Mouse (Mus musculus): ENCODE results near the gene 5730522E02Rik. TPM values are rescaled to one million over a fixed set of nuclear protein-coding genes. Genes with fewer than 3 reads are reported as not detected.

5730522E02Rik gene
- polyA plus RNA-seq, 1 experiment = 0.29 TPM

GRCm38 (mm10) chr11:26129054-26129453 is 81.5 kb downstream of the 5730522E02Rik start:
- Histone ChIP-seq H3K27ac (ENCODE audit: insufficient read depth, low read length) (no peak overlapping the region), H3K4me1 (ENCODE audit: control insufficient read depth, insufficient read depth, insufficient read length) (no peaks in the 10 kb centered on the region)
- 27% methylated on average over 2 of the region's 2 CpGs for WGBS

DNA sequence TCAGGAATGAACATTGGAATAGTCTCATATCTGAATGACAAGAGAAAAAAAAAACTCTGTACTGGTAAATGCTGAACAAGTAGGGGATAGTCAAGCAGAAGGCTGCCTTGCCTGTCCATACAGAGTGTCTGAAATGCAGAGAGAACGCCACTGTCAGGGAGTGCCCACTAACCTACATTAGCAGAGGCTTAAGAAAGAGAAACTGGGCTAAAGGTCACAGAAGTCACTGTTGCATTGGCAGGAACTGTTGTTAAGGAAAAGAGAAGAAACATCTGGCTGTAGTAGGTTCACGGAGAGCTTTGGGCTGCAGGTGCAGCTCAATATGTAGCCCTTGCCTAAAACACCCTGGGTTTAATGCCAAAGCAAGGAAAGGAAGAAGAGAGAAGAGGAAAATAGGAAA is 82.2 kb downstream of the 5730522E02Rik start:
- H3K27ac ChIP-seq (ENCODE audit: insufficient read depth, low read length) = no peak overlapping the region
- WGBS = 10% methylated on average over 2 of the region's 2 CpGs

More at GRCm38 (mm10) chr11:26129054-26129453, 81.5 kb downstream of the 5730522E02Rik start:
- Histone ChIP-seq H3K36me3 (ENCODE audit: control insufficient read depth, insufficient read depth, low read length) (no peaks in the 10 kb centered on the region), H3K4me3 (ENCODE audit: extremely low read depth, insufficient read depth, insufficient read length) (no peak overlapping the region), H3K27me3 (ENCODE audit: control insufficient read depth, insufficient read depth, low read length) (no peaks in the 10 kb centered on the region)
- TF ChIP-seq POLR2A (IDR thresholded peaks at IDR 0.05; ENCODE audit: low read depth, low read length) (no peak), CTCF (IDR thresholded peaks at IDR 0.05; ENCODE audit: extremely low read depth, insufficient read depth, insufficient read length, insufficient replicate concordance) (no peak)
- no peak for DNase-seq (ENCODE audit: low read depth in 1 of 2, low spot score in 2 of 2)

DNA sequence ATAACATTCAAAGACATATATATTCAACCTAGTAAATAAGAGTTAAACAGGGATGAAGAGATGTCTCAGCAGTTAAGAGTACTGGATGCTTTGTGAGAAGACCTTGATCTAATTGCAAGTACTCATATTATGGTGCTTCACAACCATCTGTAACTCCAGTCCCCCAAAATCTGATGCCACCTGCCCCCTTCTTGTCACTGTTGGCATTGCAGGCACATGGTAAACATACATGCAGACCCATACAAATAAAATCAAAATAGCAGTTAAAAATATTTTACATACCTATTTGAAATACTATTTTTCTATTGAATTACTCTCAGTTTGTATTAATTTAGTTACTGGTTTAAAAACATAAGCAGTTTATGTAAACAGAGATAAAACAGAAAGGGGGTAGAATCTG is 84.6 kb downstream of the 5730522E02Rik start:
- TF ChIP-seq CTCF (IDR thresholded peaks at IDR 0.05; ENCODE audit: extremely low read depth, insufficient read depth, insufficient read length, insufficient replicate concordance) (no peak), POLR2A (IDR thresholded peaks at IDR 0.05; ENCODE audit: low read depth, low read length) (no peak)

More for the DNA sequence above, 82.2 kb downstream of the 5730522E02Rik start:
- DNase-seq (ENCODE audit: low read depth in 1 of 2, low spot score in 2 of 2) = no peak
- H3K4me1 ChIP-seq (ENCODE audit: control insufficient read depth, insufficient read depth, insufficient read length) = no peaks in the 10 kb centered on the region
- no peaks in the 10 kb centered on the region for H3K27me3 ChIP-seq (ENCODE audit: control insufficient read depth, insufficient read depth, low read length)
- H3K36me3 ChIP-seq (ENCODE audit: control insufficient read depth, insufficient read depth, low read length) = no peaks in the 10 kb centered on the region
- no peak overlapping the region for H3K4me3 ChIP-seq (ENCODE audit: extremely low read depth, insufficient read depth, insufficient read length)
- no peak for TF ChIP-seq POLR2A (IDR thresholded peaks at IDR 0.05; ENCODE audit: low read depth, low read length)
- no peak for TF ChIP-seq CTCF (IDR thresholded peaks at IDR 0.05; ENCODE audit: extremely low read depth, insufficient read depth, insufficient read length, insufficient replicate concordance)

DNA sequence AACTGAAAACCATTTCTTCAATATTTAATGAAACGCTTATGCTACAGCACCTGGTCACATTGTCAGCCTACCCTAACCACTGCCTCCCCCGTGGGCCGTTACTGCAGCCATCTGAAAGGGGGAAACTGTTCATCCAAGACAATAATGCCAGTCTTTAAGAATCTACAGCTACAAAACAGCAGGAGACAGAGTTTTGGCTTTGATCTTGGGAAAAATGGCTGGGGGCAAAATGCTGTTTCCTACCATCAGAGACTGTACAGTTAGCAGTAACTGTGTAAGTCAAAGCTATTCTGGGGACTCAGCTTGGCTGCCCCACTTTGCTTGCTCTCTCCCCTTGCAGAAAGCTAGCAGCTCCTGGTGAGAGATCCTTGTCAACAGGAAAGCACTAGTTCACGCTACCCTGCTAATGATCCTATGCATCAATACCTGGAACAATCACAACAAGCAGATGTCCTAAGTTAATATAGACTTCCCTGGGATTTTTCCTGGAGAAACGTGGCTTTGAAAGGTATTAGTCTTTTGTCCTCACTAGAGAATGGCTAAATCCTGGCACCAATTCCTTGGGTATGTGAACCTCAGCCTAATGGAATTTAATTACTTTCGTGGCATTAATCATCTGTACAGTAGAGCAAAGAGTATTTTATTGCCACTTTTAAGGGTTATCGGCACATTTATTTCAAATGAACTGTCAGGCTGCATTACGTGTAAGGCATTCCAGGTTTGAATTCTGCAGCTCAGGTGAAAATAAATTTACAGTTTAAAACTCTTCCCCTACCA is 89.6 kb downstream of the 5730522E02Rik start:
- H3K4me1 ChIP-seq (ENCODE audit: control insufficient read depth, insufficient read depth, insufficient read length) = no peaks in the 10 kb centered on the region
- H3K36me3 ChIP-seq (ENCODE audit: control insufficient read depth, insufficient read depth, low read length) = no peaks in the 10 kb centered on the region
- H3K27ac ChIP-seq (ENCODE audit: insufficient read depth, low read length) = no peak overlapping the region
- TF ChIP-seq CTCF (IDR thresholded peaks at IDR 0.05; ENCODE audit: extremely low read depth, insufficient read depth, insufficient read length, insufficient replicate concordance) (no peak), POLR2A (IDR thresholded peaks at IDR 0.05; ENCODE audit: low read depth, low read length) (no peak)
- no peak overlapping the region for H3K4me3 ChIP-seq (ENCODE audit: extremely low read depth, insufficient read depth, insufficient read length)
- no peaks in the 10 kb centered on the region for H3K27me3 ChIP-seq (ENCODE audit: control insufficient read depth, insufficient read depth, low read length)
- WGBS = 81% methylated on average over 8 of the region's 8 CpGs
- no peak for DNase-seq (ENCODE audit: low read depth in 1 of 2, low spot score in 2 of 2)

More for the DNA sequence above, 84.6 kb downstream of the 5730522E02Rik start:
- no peak overlapping the region for H3K27ac ChIP-seq (ENCODE audit: insufficient read depth, low read length)
- DNase-seq (ENCODE audit: low read depth in 1 of 2, low spot score in 2 of 2) = no peak
- no peaks in the 10 kb centered on the region for H3K4me1 ChIP-seq (ENCODE audit: control insufficient read depth, insufficient read depth, insufficient read length)
- H3K4me3 ChIP-seq (ENCODE audit: extremely low read depth, insufficient read depth, insufficient read length) = no peak overlapping the region
- H3K27me3 ChIP-seq (ENCODE audit: control insufficient read depth, insufficient read depth, low read length) = no peaks in the 10 kb centered on the region
- H3K36me3 ChIP-seq (ENCODE audit: control insufficient read depth, insufficient read depth, low read length) = no peaks in the 10 kb centered on the region

DNA sequence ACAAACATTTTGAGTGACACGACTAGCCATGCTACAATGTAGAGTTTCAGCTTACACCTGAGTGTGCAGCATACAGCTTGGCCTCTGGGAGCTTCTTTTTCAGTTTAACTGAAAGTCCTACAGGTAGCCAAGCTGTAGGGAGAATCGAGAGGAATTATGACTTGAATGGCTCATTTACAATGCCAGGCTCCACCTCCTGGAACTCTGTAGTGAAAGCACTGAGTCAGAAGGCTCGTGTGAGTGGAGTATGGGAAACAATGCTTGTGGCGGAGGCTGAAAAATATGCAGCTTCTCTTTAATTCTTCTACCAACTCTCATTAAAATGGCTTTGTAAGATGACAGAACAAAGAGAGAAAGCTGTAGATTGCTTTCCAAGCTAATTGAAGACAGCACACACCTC is 92.9 kb downstream of the 5730522E02Rik start:
- TF ChIP-seq CTCF (IDR thresholded peaks at IDR 0.05; ENCODE audit: extremely low read depth, insufficient read depth, insufficient read length, insufficient replicate concordance) = no peak
- no peak for TF ChIP-seq POLR2A (IDR thresholded peaks at IDR 0.05; ENCODE audit: low read depth, low read length)
- no peak for DNase-seq (ENCODE audit: low read depth in 1 of 2, low spot score in 2 of 2)
- WGBS = 76% methylated on average over 4 of the region's 4 CpGs
- no peaks in the 10 kb centered on the region for H3K4me1 ChIP-seq (ENCODE audit: control insufficient read depth, insufficient read depth, insufficient read length)
- H3K27ac ChIP-seq (ENCODE audit: insufficient read depth, low read length) = no peak overlapping the region
- no peaks in the 10 kb centered on the region for H3K27me3 ChIP-seq (ENCODE audit: control insufficient read depth, insufficient read depth, low read length)
- H3K36me3 ChIP-seq (ENCODE audit: control insufficient read depth, insufficient read depth, low read length) = no peaks in the 10 kb centered on the region
- no peak overlapping the region for H3K4me3 ChIP-seq (ENCODE audit: extremely low read depth, insufficient read depth, insufficient read length)

GRCm38 (mm10) chr11:26112206-26112605 is 98.4 kb downstream of the 5730522E02Rik start:
- H3K27me3 ChIP-seq (ENCODE audit: control insufficient read depth, insufficient read depth, low read length) = no peaks in the 10 kb centered on the region
- no peak for DNase-seq (ENCODE audit: low read depth in 1 of 2, low spot score in 2 of 2)
- H3K36me3 ChIP-seq (ENCODE audit: control insufficient read depth, insufficient read depth, low read length) = no peaks in the 10 kb centered on the region
- no peaks in the 10 kb centered on the region for H3K4me1 ChIP-seq (ENCODE audit: control insufficient read depth, insufficient read depth, insufficient read length)
- TF ChIP-seq POLR2A (IDR thresholded peaks at IDR 0.05; ENCODE audit: low read depth, low read length) (no peak), CTCF (IDR thresholded peaks at IDR 0.05; ENCODE audit: extremely low read depth, insufficient read depth, insufficient read length, insufficient replicate concordance) (no peak)
- no peak overlapping the region for H3K4me3 ChIP-seq (ENCODE audit: extremely low read depth, insufficient read depth, insufficient read length)
- 89% methylated on average over 3 of the region's 3 CpGs for WGBS
- no peak overlapping the region for H3K27ac ChIP-seq (ENCODE audit: insufficient read depth, low read length)

DNA sequence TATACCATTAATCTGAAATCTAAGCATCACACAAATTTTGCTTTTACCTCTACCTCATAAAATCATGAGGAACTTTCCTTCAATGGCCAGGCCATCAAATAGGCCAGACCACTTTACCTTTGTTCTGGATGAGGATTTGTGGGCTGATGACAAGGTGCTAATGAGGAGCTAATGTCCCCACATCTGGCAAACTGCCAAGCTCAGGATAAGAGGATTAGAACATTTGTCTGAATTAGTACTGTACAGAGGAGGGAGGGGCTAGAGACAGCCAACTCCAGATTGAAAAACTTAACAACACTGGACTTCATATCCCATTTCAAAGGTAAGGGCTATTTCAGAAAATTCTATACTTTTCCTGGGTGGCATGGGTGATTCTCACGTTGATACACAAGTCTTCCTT is 101.9 kb downstream of the 5730522E02Rik start:
- no peak for TF ChIP-seq CTCF (IDR thresholded peaks at IDR 0.05; ENCODE audit: extremely low read depth, insufficient read depth, insufficient read length, insufficient replicate concordance)
- TF ChIP-seq POLR2A (IDR thresholded peaks at IDR 0.05; ENCODE audit: low read depth, low read length) = no peak
- WGBS = 68% methylated on average over 1 of the region's 1 CpGs
- H3K4me3 ChIP-seq (ENCODE audit: extremely low read depth, insufficient read depth, insufficient read length) = no peak overlapping the region
- no peak overlapping the region for H3K27ac ChIP-seq (ENCODE audit: insufficient read depth, low read length)
- DNase-seq (ENCODE audit: low read depth in 1 of 2, low spot score in 2 of 2) = no peak
- H3K36me3 ChIP-seq (ENCODE audit: control insufficient read depth, insufficient read depth, low read length) = no peaks in the 10 kb centered on the region
- no peaks in the 10 kb centered on the region for H3K4me1 ChIP-seq (ENCODE audit: control insufficient read depth, insufficient read depth, insufficient read length)
- no peaks in the 10 kb centered on the region for H3K27me3 ChIP-seq (ENCODE audit: control insufficient read depth, insufficient read depth, low read length)
